Mouse (Mus musculus) right cerebral cortex, postnatal 10 days (tissue): Measurements from ENCODE around the gene Gm20835.
"Not testable (repeated sequence)": the region's sequence is repeated elsewhere in the genome, so short reads cannot be mapped to it uniquely, and the experiment has no call there.

ENCODE experiments used
- DNase-seq, 2 experiments: peaks; one replicate each; pipeline ENCODE4 v3.0.0; 2021; ENCODE audit warnings: low spot score in 2 of 2

The Gm20835 gene

DNA sequence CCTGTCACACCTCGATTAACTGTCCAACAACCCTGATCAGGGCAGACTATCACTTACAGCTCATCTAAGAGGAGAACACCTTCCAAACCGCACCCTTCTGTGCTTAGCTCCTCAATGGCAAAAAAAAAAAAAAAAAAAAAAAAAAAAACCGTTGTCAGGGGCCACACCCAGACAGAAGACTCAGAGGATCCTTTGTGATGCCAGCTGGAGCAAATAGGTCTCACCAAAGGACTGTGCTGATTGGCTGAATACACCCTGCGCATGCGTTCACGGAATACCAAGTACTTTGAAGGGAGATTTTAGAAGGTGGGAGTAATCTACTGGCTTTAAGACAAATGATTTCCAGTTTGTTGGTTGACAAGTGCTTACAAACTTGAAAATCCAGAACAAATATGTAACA is at the start of gene Gm20835:
Gene Gm20835, minus strand, starts transcription at position 101 of the 400 bp plus-strand sequence.
- not testable (repeated sequence) for DNase-seq
